Mouse (Mus musculus): ENCODE data around the gene Dysf. TPM values are rescaled to one million over a fixed set of nuclear protein-coding genes. Genes with fewer than 3 reads are reported as not detected.
A peak's percentile ranks its signal among the peaks of the same experiment; 100 is the strongest.

Gene Dysf
- total and polyA plus RNA-seq, 2 experiments from 2014 or later, result 1.4 to 1.7 TPM

- DNase-seq (ENCODE audit: low spot score), result no peak
- H3K27ac ChIP-seq (ENCODE audit: low read depth, low read length), result no peak overlapping the region
- WGBS, result 91% methylated on average over 5 of the region's 5 CpGs
- no peak for ATAC-seq (ENCODE audit: low FRiP score)
- no peak overlapping the region for H3K4me3 ChIP-seq (ENCODE audit: low read depth, low read length)
- TF ChIP-seq CTCF (IDR thresholded peaks at IDR 0.05), result no peak
- no peaks in the 10 kb centered on the region for H3K4me1 ChIP-seq (ENCODE audit: insufficient read depth, low read length)
- no peaks in the 10 kb centered on the region for H3K27me3 ChIP-seq (ENCODE audit: insufficient read depth, low read length)
- H3K9ac ChIP-seq (replicated peaks; ENCODE audit: low read length, poor library complexity, severe bottlenecking), result no peak overlapping the region
- no peak overlapping the region for H3K4me2 ChIP-seq (ENCODE audit: low read depth, low read length, poor library complexity, severe bottlenecking)
- no peaks in the 10 kb centered on the region for H3K36me3 ChIP-seq (ENCODE audit: insufficient read depth, low read length)
- H3K9me3 ChIP-seq (ENCODE audit: low read length), result no peaks in the 10 kb centered on the region
These were observed 59.8 kb downstream of the Dysf start for GRCm38 (mm10) chr6:84068236-84068635.

GRCm38 (mm10) chr6:84070251-84070650 is 61.9 kb downstream of the Dysf start:
- ATAC-seq (ENCODE audit: low FRiP score), result no peak
- Histone ChIP-seq H3K9me3 (ENCODE audit: low read length) (no peaks in the 10 kb centered on the region), H3K4me3 (ENCODE audit: low read depth, low read length) (no peak overlapping the region), H3K4me1 (ENCODE audit: insufficient read depth, low read length) (no peaks in the 10 kb centered on the region), H3K27me3 (ENCODE audit: insufficient read depth, low read length) (no peaks in the 10 kb centered on the region), H3K36me3 (ENCODE audit: insufficient read depth, low read length) (no peaks in the 10 kb centered on the region), H3K27ac (ENCODE audit: low read depth, low read length) (no peak overlapping the region), H3K9ac (replicated peaks; ENCODE audit: low read length, poor library complexity, severe bottlenecking) (no peak overlapping the region), H3K4me2 (ENCODE audit: low read depth, low read length, poor library complexity, severe bottlenecking) (no peak overlapping the region)
- 90% methylated on average over 6 of the region's 6 CpGs for WGBS
- TF ChIP-seq CTCF (IDR thresholded peaks at IDR 0.05), result no peak
- DNase-seq (ENCODE audit: low spot score), result no peak

- 66% methylated on average over 9 of the region's 9 CpGs for WGBS
- Histone ChIP-seq H3K27me3 (ENCODE audit: insufficient read depth, low read length) (no peaks in the 10 kb centered on the region), H3K4me1 (ENCODE audit: insufficient read depth, low read length) (no peaks in the 10 kb centered on the region), H3K9ac (replicated peaks; ENCODE audit: low read length, poor library complexity, severe bottlenecking) (no peak overlapping the region), H3K36me3 (ENCODE audit: insufficient read depth, low read length) (no peaks in the 10 kb centered on the region), H3K4me3 (ENCODE audit: low read depth, low read length) (no peak overlapping the region), H3K9me3 (ENCODE audit: low read length) (no peaks in the 10 kb centered on the region), H3K4me2 (ENCODE audit: low read depth, low read length, poor library complexity, severe bottlenecking) (no peak overlapping the region), H3K27ac (ENCODE audit: low read depth, low read length) (no peak overlapping the region)
- TF ChIP-seq CTCF (IDR thresholded peaks at IDR 0.05), result peak; percentile 17; the same call in 1 of the 2 replicates
- DNase-seq (ENCODE audit: low spot score), result no peak
- no peak for ATAC-seq (ENCODE audit: low FRiP score)
These were observed 64.2 kb downstream of the Dysf start for GRCm38 (mm10) chr6:84072574-84072973.

- no peak overlapping the region for H3K4me2 ChIP-seq (ENCODE audit: low read depth, low read length, poor library complexity, severe bottlenecking)
- WGBS, result 32% methylated on average over 1 of the region's 1 CpGs
- H3K27ac ChIP-seq (ENCODE audit: low read depth, low read length), result no peak overlapping the region
- ATAC-seq (ENCODE audit: low FRiP score), result no peak
- no peaks in the 10 kb centered on the region for H3K27me3 ChIP-seq (ENCODE audit: insufficient read depth, low read length)
- no peak overlapping the region for H3K9ac ChIP-seq (replicated peaks; ENCODE audit: low read length, poor library complexity, severe bottlenecking)
- no peaks in the 10 kb centered on the region for H3K36me3 ChIP-seq (ENCODE audit: insufficient read depth, low read length)
- no peaks in the 10 kb centered on the region for H3K9me3 ChIP-seq (ENCODE audit: low read length)
- no peak overlapping the region for H3K4me3 ChIP-seq (ENCODE audit: low read depth, low read length)
- no peaks in the 10 kb centered on the region for H3K4me1 ChIP-seq (ENCODE audit: insufficient read depth, low read length)
- peak; percentile 66 for TF ChIP-seq CTCF (IDR thresholded peaks at IDR 0.05)
- peak; percentile 25 for DNase-seq (ENCODE audit: low spot score)
These were observed 69.8 kb downstream of the Dysf start for GRCm38 (mm10) chr6:84078172-84078571.

- no peaks in the 10 kb centered on the region for H3K9me3 ChIP-seq (ENCODE audit: low read length)
- H3K9ac ChIP-seq (replicated peaks; ENCODE audit: low read length, poor library complexity, severe bottlenecking), result no peak overlapping the region
- H3K4me1 ChIP-seq (ENCODE audit: insufficient read depth, low read length), result no peaks in the 10 kb centered on the region
- no peak overlapping the region for H3K4me2 ChIP-seq (ENCODE audit: low read depth, low read length, poor library complexity, severe bottlenecking)
- no peak overlapping the region for H3K4me3 ChIP-seq (ENCODE audit: low read depth, low read length)
- TF ChIP-seq CTCF (IDR thresholded peaks at IDR 0.05), result no peak
- H3K27me3 ChIP-seq (ENCODE audit: insufficient read depth, low read length), result no peaks in the 10 kb centered on the region
- H3K36me3 ChIP-seq (ENCODE audit: insufficient read depth, low read length), result no peaks in the 10 kb centered on the region
- no peak for DNase-seq (ENCODE audit: low spot score)
- ATAC-seq (ENCODE audit: low FRiP score), result no peak
- no peak overlapping the region for H3K27ac ChIP-seq (ENCODE audit: low read depth, low read length)
- WGBS, result 46% methylated on average over 3 of the region's 3 CpGs
These were observed 72.2 kb downstream of the Dysf start for GRCm38 (mm10) chr6:84080631-84081030.

- no peaks in the 10 kb centered on the region for H3K4me1 ChIP-seq (ENCODE audit: insufficient read depth, low read length)
- no peak overlapping the region for H3K4me2 ChIP-seq (ENCODE audit: low read depth, low read length, poor library complexity, severe bottlenecking)
- no peaks in the 10 kb centered on the region for H3K27me3 ChIP-seq (ENCODE audit: insufficient read depth, low read length)
- no peak overlapping the region for H3K4me3 ChIP-seq (ENCODE audit: low read depth, low read length)
- no peak overlapping the region for H3K9ac ChIP-seq (replicated peaks; ENCODE audit: low read length, poor library complexity, severe bottlenecking)
- TF ChIP-seq CTCF (IDR thresholded peaks at IDR 0.05), result no peak
- ATAC-seq (ENCODE audit: low FRiP score) (no peak), DNase-seq (ENCODE audit: low spot score) (no peak)
- WGBS, result 80% methylated on average over 10 of the region's 10 CpGs
- no peaks in the 10 kb centered on the region for H3K9me3 ChIP-seq (ENCODE audit: low read length)
- H3K36me3 ChIP-seq (ENCODE audit: insufficient read depth, low read length), result no peaks in the 10 kb centered on the region
- H3K27ac ChIP-seq (ENCODE audit: low read depth, low read length), result no peak overlapping the region
These were observed 76.4 kb downstream of the Dysf start for GRCm38 (mm10) chr6:84084757-84085156.
